Comparison of ENCODE assay signal across 19 mouse cellular contexts in genomic region chr19:8926766-8927165, GRCm38 (mm10). TPM values are rescaled to one million over a fixed set of nuclear protein-coding genes. Genes with fewer than 3 reads are reported as not detected.
A peak's percentile ranks its signal among the peaks of the same experiment; 100 is the strongest.
DNase-seq lines count a peak whose midpoint lies in the region; ATAC-seq and TF ChIP-seq lines count a peak whose summit lies in the region.
"Had no signal": no experiment of that assay in that cellular context is flagged by ENCODE, and none has a peak within 500 bp of the region (broad histone marks: within the 10 kb centered on the region; RNA-seq: fewer than 3 reads in every experiment).

No protein-coding gene starts in this region.

- H3K36me3 ChIP-seq in embryonic facial prominence, embryonic 15.5 days, result peaks cover 31% of the 10 kb centered on the region; the same call in 1 of the 2 replicates
- peaks cover 14% of the 10 kb centered on the region for H3K36me3 ChIP-seq in myocyte (ENCODE audit: control insufficient read depth, insufficient read depth)
- peaks cover 60% of the 10 kb centered on the region for H3K36me3 ChIP-seq in midbrain, embryonic 10.5 days

- peaks cover 26% of the 10 kb centered on the region for H3K79me2 ChIP-seq in myocyte (ENCODE audit: control insufficient read depth, insufficient read depth)

- H3K27me3 ChIP-seq in embryonic facial prominence, embryonic 15.5 days, result no peaks in the 10 kb centered on the region
- H3K27me3 ChIP-seq in myocyte (ENCODE audit: control insufficient read depth, insufficient read depth, insufficient read length), result no peaks in the 10 kb centered on the region
- H3K27me3 ChIP-seq in midbrain, embryonic 10.5 days (ENCODE audit: low read depth, poor library complexity, severe bottlenecking), result no peaks in the 10 kb centered on the region
- H3K27me3 ChIP-seq: hindbrain, embryonic 15.5 days had no signal

- H3K4me3 ChIP-seq in embryonic facial prominence, embryonic 15.5 days (replicated peaks), result no peak overlapping the region
- H3K4me3 ChIP-seq in myocyte, result no peak overlapping the region
- no peak overlapping the region for H3K4me3 ChIP-seq in midbrain, embryonic 10.5 days
- H3K4me3 ChIP-seq: erythroblast, embryonic 14.5 days; hindbrain, embryonic 15.5 days had no signal

- H3K9ac ChIP-seq in embryonic facial prominence, embryonic 15.5 days, result no peak overlapping the region
- H3K9ac ChIP-seq: hindbrain, embryonic 15.5 days; liver, embryonic 14.5 days had no signal

- peak; percentile 44 for DNase-seq in cerebellum, adult 11-12 months
- no peak for DNase-seq in cerebellum, adult 18-20 months
- peak; percentile 9 for DNase-seq in retina, postnatal 1 day
- DNase-seq in retina, embryonic 14.5 days (ENCODE audit: low spot score), result no peak
- DNase-seq in midbrain, embryonic 10.5 days (ENCODE audit: low spot score), result no peak
- DNase-seq in right cerebral cortex, postnatal 10 days (ENCODE audit: low spot score in 2 of 2), result no peak
- DNase-seq: adrenal gland, postnatal 36 days; cerebellum, postnatal 10 days; kidney, adult 2 months; kidney, postnatal 25 days; layer of hippocampus, adult 9-11 months; thymus, postnatal 36 days had no signal

- 0 out of 2 replicates have a peak overlapping the region, but pooled peaks have one; percentile 48 for H3K27ac ChIP-seq in embryonic facial prominence, embryonic 15.5 days (replicated peaks)
- no peak overlapping the region for H3K27ac ChIP-seq in midbrain, embryonic 10.5 days (replicated peaks)
- H3K27ac ChIP-seq: hindbrain, embryonic 15.5 days had no signal

- no peak for TF ChIP-seq POLR2A in myocyte (IDR thresholded peaks at IDR 0.05; ENCODE audit: insufficient read length, low read depth)

- no peak for ATAC-seq in embryonic facial prominence, embryonic 15.5 days (ENCODE audit: insufficient number of reproducible peaks, low FRiP score, low TSS enrichment, low read depth)
- ATAC-seq: forebrain, embryonic 14.5 days had no signal

- 73% methylated on average over 2 of the region's 2 CpGs for WGBS in embryonic facial prominence, embryonic 15.5 days
- WGBS in midbrain, embryonic 10.5 days, result 84% methylated on average over 2 of the region's 2 CpGs

- no peak overlapping the region for H3K4me2 ChIP-seq in embryonic facial prominence, embryonic 15.5 days (replicated peaks)
- H3K4me2 ChIP-seq in myocyte (ENCODE audit: low read depth), result peak overlapping the region; percentile 27
- H3K4me2 ChIP-seq: heart, embryonic 11.5 days; hindbrain, embryonic 15.5 days had no signal

- H3ac ChIP-seq in myocyte (ENCODE audit: control insufficient read depth, insufficient read length), result no peak overlapping the region

- no peaks in the 10 kb centered on the region for H3K9me3 ChIP-seq in embryonic facial prominence, embryonic 15.5 days (replicated peaks)
- no peaks in the 10 kb centered on the region for H3K9me3 ChIP-seq in midbrain, embryonic 10.5 days (replicated peaks)
- H3K9me3 ChIP-seq: hindbrain, embryonic 15.5 days had no signal

- peaks cover 23% of the 10 kb centered on the region for H3K4me1 ChIP-seq in embryonic facial prominence, embryonic 15.5 days
- peaks cover 28% of the 10 kb centered on the region for H3K4me1 ChIP-seq in midbrain, embryonic 10.5 days

TF ChIP-seq in myocyte, 11 proteins besides CTCF, POLR2A, EP300 and RAD21:
- TF ChIP-seq USF1 (IDR thresholded peaks at IDR 0.05; ENCODE audit: low read depth) (no peak), MAX (IDR thresholded peaks at IDR 0.05; ENCODE audit: low read depth) (no peak), MYOD1 (IDR thresholded peaks at IDR 0.05; ENCODE audit: control insufficient read depth in 1 of 3, insufficient read length in 2 of 3, low read depth in 2 of 3) (peak in 1 of 3 experiments; percentile 70), MYOG (IDR thresholded peaks at IDR 0.05; ENCODE audit: control insufficient read depth in 1 of 3, insufficient read depth in 1 of 3, insufficient read length in 2 of 3, low read depth in 2 of 3) (peak in 2 of 3 experiments; percentile 3 to 85)

RNA-seq across cellular contexts. Expression of gene Rom1, which starts 2.4 kb away (rescaled TPM):
- 4.2 and 4.5 TPM in 2 replicates for polyA plus RNA-seq in embryonic facial prominence, embryonic 15.5 days (2015; fragmentation: Nextera tagmentation; extraction: Ambion mirVana)
- polyA plus RNA-seq in myocyte (2012; fragmentation: generic; extraction: Trizol), result 6.0 TPM
- 3.5 and 4.2 TPM in 2 replicates for polyA plus RNA-seq in midbrain, embryonic 10.5 days (2016; fragmentation: Nextera tagmentation; extraction: Ambion mirVana)

RNA-seq across cellular contexts. Expression of gene Eml3, which starts 2.6 kb away (rescaled TPM):
- polyA plus RNA-seq in embryonic facial prominence, embryonic 15.5 days (2015; fragmentation: Nextera tagmentation; extraction: Ambion mirVana), result 41.3 and 43.1 TPM in 2 replicates
- polyA plus RNA-seq in myocyte (2012; fragmentation: generic; extraction: Trizol), result 14.7 TPM
- 22.9 and 23.5 TPM in 2 replicates for polyA plus RNA-seq in midbrain, embryonic 10.5 days (2016; fragmentation: Nextera tagmentation; extraction: Ambion mirVana)

RNA-seq across cellular contexts. Expression of gene B3gat3, which starts 6.6 kb away (rescaled TPM):
- 51.5 and 53.3 TPM in 2 replicates for polyA plus RNA-seq in embryonic facial prominence, embryonic 15.5 days (2015; fragmentation: Nextera tagmentation; extraction: Ambion mirVana)
- 66.3 TPM for polyA plus RNA-seq in myocyte (2012; fragmentation: generic; extraction: Trizol)
- polyA plus RNA-seq in midbrain, embryonic 10.5 days (2016; fragmentation: Nextera tagmentation; extraction: Ambion mirVana), result 58.7 and 64.0 TPM in 2 replicates

RNA-seq across cellular contexts. Expression of gene Mta2, which starts 14.9 kb away (rescaled TPM):
- polyA plus RNA-seq in embryonic facial prominence, embryonic 15.5 days (2015; fragmentation: Nextera tagmentation; extraction: Ambion mirVana), result 155 and 156 TPM in 2 replicates
- 81.5 TPM for polyA plus RNA-seq in myocyte (2012; fragmentation: generic; extraction: Trizol)
- polyA plus RNA-seq in midbrain, embryonic 10.5 days (2016; fragmentation: Nextera tagmentation; extraction: Ambion mirVana), result 178 and 191 TPM in 2 replicates

RNA-seq across cellular contexts. Expression of gene Tut1, which starts 26.9 kb away (rescaled TPM):
- polyA plus RNA-seq in embryonic facial prominence, embryonic 15.5 days (2015; fragmentation: Nextera tagmentation; extraction: Ambion mirVana), result 31.0 and 32.8 TPM in 2 replicates
- 24.9 TPM for polyA plus RNA-seq in myocyte (2012; fragmentation: generic; extraction: Trizol)
- 36.5 and 40.2 TPM in 2 replicates for polyA plus RNA-seq in midbrain, embryonic 10.5 days (2016; fragmentation: Nextera tagmentation; extraction: Ambion mirVana)

Comparison
In these comparisons a context has a peak if more than half of its experiments do, and no peak if none do; other contexts are left out.
1. DNase-seq: peak in cerebellum, adult 11-12 months (single experiment) and retina, postnatal 1 day (single experiment); none in cerebellum, adult 18-20 months (0 of 2), retina, embryonic 14.5 days (single experiment), midbrain, embryonic 10.5 days (single experiment) and right cerebral cortex, postnatal 10 days (0 of 2).